Mouse (Mus musculus): ENCODE data around the gene Gtpbp1. TPM values are rescaled to one million over a fixed set of nuclear protein-coding genes. Genes with fewer than 3 reads are reported as not detected.

Gtpbp1 gene
- polyA plus RNA-seq, 1 experiment = 20.0 TPM

GRCm38 (mm10) chr15:79723439-79723838 is 32.8 kb downstream of the Gtpbp1 start:
- no peak for DNase-seq (ENCODE audit: low spot score)

- no peak for DNase-seq (ENCODE audit: low spot score)
These were observed 34.6 kb downstream of the Gtpbp1 start for GRCm38 (mm10) chr15:79725190-79725789.

GRCm38 (mm10) chr15:79727840-79728239 is 37.2 kb downstream of the Gtpbp1 start:
- DNase-seq (ENCODE audit: low spot score) = no peak

GRCm38 (mm10) chr15:79728311-79728710 is 37.7 kb downstream of the Gtpbp1 start:
- DNase-seq (ENCODE audit: low spot score) = no peak

GRCm38 (mm10) chr15:79728731-79729388 is 38.2 kb downstream of the Gtpbp1 start:
- no peak for DNase-seq (ENCODE audit: low spot score)

GRCm38 (mm10) chr15:79731554-79731953 is 40.9 kb downstream of the Gtpbp1 start:
- no peak for DNase-seq (ENCODE audit: low spot score)

- DNase-seq (ENCODE audit: low spot score) = no peak
These were observed 42.5 kb downstream of the Gtpbp1 start for GRCm38 (mm10) chr15:79733192-79733591.

- DNase-seq (ENCODE audit: low spot score) = no peak
These were observed 43.0 kb downstream of the Gtpbp1 start for GRCm38 (mm10) chr15:79733640-79734039.

- no peak for DNase-seq (ENCODE audit: low spot score)
These were observed 43.7 kb downstream of the Gtpbp1 start for GRCm38 (mm10) chr15:79734311-79734710.

GRCm38 (mm10) chr15:79740739-79741138 is 50.1 kb downstream of the Gtpbp1 start:
- DNase-seq (ENCODE audit: low spot score) = no peak

- DNase-seq (ENCODE audit: low spot score) = no peak
These were observed 50.7 kb downstream of the Gtpbp1 start for GRCm38 (mm10) chr15:79741173-79741858.

- peak; percentile 82 for DNase-seq (ENCODE audit: low spot score)
These were observed 51.5 kb downstream of the Gtpbp1 start, which contains the start of gene Sun2 for GRCm38 (mm10) chr15:79741921-79742705. Sun2 (minus strand) TSS chr15:79742536.

- DNase-seq (ENCODE audit: low spot score) = no peak
These were observed 52.0 kb downstream of the Gtpbp1 start for GRCm38 (mm10) chr15:79742706-79743023.

- no peak for DNase-seq (ENCODE audit: low spot score)
These were observed 53.4 kb downstream of the Gtpbp1 start for GRCm38 (mm10) chr15:79744001-79744400.

GRCm38 (mm10) chr15:79744742-79745141 is 54.1 kb downstream of the Gtpbp1 start:
- DNase-seq (ENCODE audit: low spot score) = no peak

- DNase-seq (ENCODE audit: low spot score) = no peak
These were observed 54.7 kb downstream of the Gtpbp1 start for GRCm38 (mm10) chr15:79745312-79745711.

- DNase-seq (ENCODE audit: low spot score) = no peak
These were observed 55.2 kb downstream of the Gtpbp1 start for GRCm38 (mm10) chr15:79745883-79746282.

- no peak for DNase-seq (ENCODE audit: low spot score)
These were observed 57.4 kb downstream of the Gtpbp1 start for GRCm38 (mm10) chr15:79747998-79748397.

- no peak for DNase-seq (ENCODE audit: low spot score)
These were observed 58.5 kb downstream of the Gtpbp1 start for GRCm38 (mm10) chr15:79749162-79749561.

GRCm38 (mm10) chr15:79750266-79750665 is 59.6 kb downstream of the Gtpbp1 start:
- DNase-seq (ENCODE audit: low spot score) = no peak

GRCm38 (mm10) chr15:79751772-79752171 is 61.1 kb downstream of the Gtpbp1 start:
- no peak for DNase-seq (ENCODE audit: low spot score)

- peak; percentile 57 for DNase-seq (ENCODE audit: low spot score)
These were observed 62.2 kb downstream of the Gtpbp1 start for GRCm38 (mm10) chr15:79752742-79753419.
